Mouse (Mus musculus): ENCODE measurements around the gene Bnip2. TPM values are rescaled to one million over a fixed set of nuclear protein-coding genes. Genes with fewer than 3 reads are reported as not detected.

Gene Bnip2
- polyA plus RNA-seq, 1 experiment from 2014 or later = 109 TPM

GRCm38 (mm10) chr9:70034702-70035101 lies 45.4 kb downstream of the Bnip2 start:
- ATAC-seq (replicated peaks; ENCODE audit: insufficient number of reproducible peaks, insufficient read depth, low FRiP score, low read depth) = no peak
- no peaks in the 10 kb centered on the region for H3K27me3 ChIP-seq
- no peaks in the 10 kb centered on the region for H3K36me3 ChIP-seq
- H3K27ac ChIP-seq = no peak overlapping the region
- H3K4me1 ChIP-seq (replicated peaks) = no peaks in the 10 kb centered on the region
- H3K9ac ChIP-seq = no peak overlapping the region
- no peak overlapping the region for H3K4me2 ChIP-seq
- no peak overlapping the region for H3K4me3 ChIP-seq
- WGBS = 85% methylated on average over 7 of the region's 7 CpGs
- H3K9me3 ChIP-seq (replicated peaks) = no peaks in the 10 kb centered on the region

GRCm38 (mm10) chr9:70036646-70037045 lies 47.4 kb downstream of the Bnip2 start:
- no peak for ATAC-seq (replicated peaks; ENCODE audit: insufficient number of reproducible peaks, insufficient read depth, low FRiP score, low read depth)
- Histone ChIP-seq H3K36me3 (no peaks in the 10 kb centered on the region), H3K4me2 (no peak overlapping the region), H3K4me1 (replicated peaks) (no peaks in the 10 kb centered on the region), H3K4me3 (no peak overlapping the region), H3K27me3 (no peaks in the 10 kb centered on the region), H3K9me3 (replicated peaks) (no peaks in the 10 kb centered on the region), H3K9ac (no peak overlapping the region), H3K27ac (no peak overlapping the region)
- WGBS = 58% methylated on average over 4 of the region's 4 CpGs

- Histone ChIP-seq H3K4me1 (replicated peaks) (no peaks in the 10 kb centered on the region), H3K4me2 (no peak within 1 kb of the TSS), H3K36me3 (no peaks in the 10 kb centered on the region), H3K9me3 (replicated peaks) (no peaks in the 10 kb centered on the region), H3K4me3 (no peak within 1 kb of the TSS), H3K27ac (no peak within 1 kb of the TSS), H3K27me3 (no peaks in the 10 kb centered on the region), H3K9ac (no peak within 1 kb of the TSS)
- 72% methylated on average over 7 of the region's 7 CpGs for WGBS
- ATAC-seq (replicated peaks; ENCODE audit: insufficient number of reproducible peaks, insufficient read depth, low FRiP score, low read depth) = no peak
These were observed 48.7 kb downstream of the Bnip2 start, which contains the start of gene Gcnt3 for GRCm38 (mm10) chr9:70037988-70038387. Gcnt3 (minus strand) TSS chr9:70038088.

GRCm38 (mm10) chr9:70039597-70040385 lies 50.5 kb downstream of the Bnip2 start:
- Histone ChIP-seq H3K27ac (no peak overlapping the region), H3K27me3 (no peaks in the 10 kb centered on the region), H3K4me1 (replicated peaks) (no peaks in the 10 kb centered on the region), H3K4me3 (no peak overlapping the region), H3K36me3 (no peaks in the 10 kb centered on the region), H3K9ac (no peak overlapping the region), H3K9me3 (replicated peaks) (no peaks in the 10 kb centered on the region), H3K4me2 (no peak overlapping the region)
- no peak for ATAC-seq (replicated peaks; ENCODE audit: insufficient number of reproducible peaks, insufficient read depth, low FRiP score, low read depth)
- 82% methylated on average over 6 of the region's 6 CpGs for WGBS

- no peak for ATAC-seq (replicated peaks; ENCODE audit: insufficient number of reproducible peaks, insufficient read depth, low FRiP score, low read depth)
- Histone ChIP-seq H3K36me3 (no peaks in the 10 kb centered on the region), H3K27me3 (no peaks in the 10 kb centered on the region), H3K9ac (no peak overlapping the region), H3K4me3 (no peak overlapping the region), H3K4me1 (replicated peaks) (no peaks in the 10 kb centered on the region), H3K27ac (no peak overlapping the region), H3K4me2 (no peak overlapping the region), H3K9me3 (replicated peaks) (no peaks in the 10 kb centered on the region)
- WGBS = 71% methylated on average over 11 of the region's 11 CpGs
These were observed 51.3 kb downstream of the Bnip2 start for GRCm38 (mm10) chr9:70040570-70040969.

GRCm38 (mm10) chr9:70042137-70042536 lies 52.9 kb downstream of the Bnip2 start:
- no peaks in the 10 kb centered on the region for H3K36me3 ChIP-seq
- H3K4me1 ChIP-seq (replicated peaks) = no peaks in the 10 kb centered on the region
- 88% methylated on average over 4 of the region's 4 CpGs for WGBS
- no peak for ATAC-seq (replicated peaks; ENCODE audit: insufficient number of reproducible peaks, insufficient read depth, low FRiP score, low read depth)
- no peak overlapping the region for H3K4me2 ChIP-seq
- no peak overlapping the region for H3K4me3 ChIP-seq
- H3K27me3 ChIP-seq = no peaks in the 10 kb centered on the region
- H3K9me3 ChIP-seq (replicated peaks) = no peaks in the 10 kb centered on the region
- H3K9ac ChIP-seq = no peak overlapping the region
- no peak overlapping the region for H3K27ac ChIP-seq

- H3K27me3 ChIP-seq = no peaks in the 10 kb centered on the region
- ATAC-seq (replicated peaks; ENCODE audit: insufficient number of reproducible peaks, insufficient read depth, low FRiP score, low read depth) = no peak
- H3K9me3 ChIP-seq (replicated peaks) = no peaks in the 10 kb centered on the region
- no peaks in the 10 kb centered on the region for H3K4me1 ChIP-seq (replicated peaks)
- no peak overlapping the region for H3K4me3 ChIP-seq
- no peaks in the 10 kb centered on the region for H3K36me3 ChIP-seq
- no peak overlapping the region for H3K27ac ChIP-seq
- H3K9ac ChIP-seq = no peak overlapping the region
- no peak overlapping the region for H3K4me2 ChIP-seq
- 61% methylated on average over 1 of the region's 1 CpGs for WGBS
These were observed 53.7 kb downstream of the Bnip2 start for GRCm38 (mm10) chr9:70042935-70043334.

- 47% methylated on average over 2 of the region's 2 CpGs for WGBS
- H3K9me3 ChIP-seq (replicated peaks) = no peaks in the 10 kb centered on the region
- H3K27ac ChIP-seq = no peak overlapping the region
- no peak overlapping the region for H3K4me2 ChIP-seq
- H3K4me3 ChIP-seq = no peak overlapping the region
- peaks cover 5% of the 10 kb centered on the region; the same call in 1 of the 2 replicates for H3K4me1 ChIP-seq (replicated peaks)
- H3K36me3 ChIP-seq = no peaks in the 10 kb centered on the region
- H3K9ac ChIP-seq = no peak overlapping the region
- ATAC-seq (replicated peaks; ENCODE audit: insufficient number of reproducible peaks, insufficient read depth, low FRiP score, low read depth) = no peak
- H3K27me3 ChIP-seq = no peaks in the 10 kb centered on the region
These were observed 55.6 kb downstream of the Bnip2 start for GRCm38 (mm10) chr9:70044865-70045264.

- H3K4me1 ChIP-seq (replicated peaks) = peaks cover 5% of the 10 kb centered on the region; the same call in 1 of the 2 replicates
- H3K4me2 ChIP-seq = no peak overlapping the region
- H3K9ac ChIP-seq = no peak overlapping the region
- no peaks in the 10 kb centered on the region for H3K27me3 ChIP-seq
- H3K4me3 ChIP-seq = no peak overlapping the region
- no peak overlapping the region for H3K27ac ChIP-seq
- 46% methylated on average over 6 of the region's 6 CpGs for WGBS
- no peaks in the 10 kb centered on the region for H3K9me3 ChIP-seq (replicated peaks)
- no peak for ATAC-seq (replicated peaks; ENCODE audit: insufficient number of reproducible peaks, insufficient read depth, low FRiP score, low read depth)
- no peaks in the 10 kb centered on the region for H3K36me3 ChIP-seq
These were observed 57.0 kb downstream of the Bnip2 start for GRCm38 (mm10) chr9:70046255-70046654.

GRCm38 (mm10) chr9:70047839-70048238 lies 58.6 kb downstream of the Bnip2 start:
- ATAC-seq (replicated peaks; ENCODE audit: insufficient number of reproducible peaks, insufficient read depth, low FRiP score, low read depth) = no peak
- Histone ChIP-seq H3K36me3 (no peaks in the 10 kb centered on the region), H3K27me3 (no peaks in the 10 kb centered on the region), H3K9me3 (replicated peaks) (no peaks in the 10 kb centered on the region), H3K27ac (no peak overlapping the region), H3K4me2 (no peak overlapping the region), H3K4me3 (no peak overlapping the region), H3K9ac (no peak overlapping the region), H3K4me1 (replicated peaks) (peaks cover 5% of the 10 kb centered on the region; the same call in 1 of the 2 replicates)
- WGBS = 60% methylated on average over 3 of the region's 3 CpGs

- 58% methylated on average over 5 of the region's 5 CpGs for WGBS
- no peak overlapping the region for H3K27ac ChIP-seq
- no peak for ATAC-seq (replicated peaks; ENCODE audit: insufficient number of reproducible peaks, insufficient read depth, low FRiP score, low read depth)
- H3K9me3 ChIP-seq (replicated peaks) = no peaks in the 10 kb centered on the region
- no peaks in the 10 kb centered on the region for H3K36me3 ChIP-seq
- H3K4me2 ChIP-seq = no peak overlapping the region
- H3K4me1 ChIP-seq (replicated peaks) = peaks cover 5% of the 10 kb centered on the region; the same call in 1 of the 2 replicates
- no peak overlapping the region for H3K9ac ChIP-seq
- no peaks in the 10 kb centered on the region for H3K27me3 ChIP-seq
- no peak overlapping the region for H3K4me3 ChIP-seq
These were observed 59.0 kb downstream of the Bnip2 start for GRCm38 (mm10) chr9:70048280-70048679.

Measured in heart, embryonic 15.5 days (tissue).